Mouse (Mus musculus) limb, embryonic 11.5 days (tissue): ENCODE data around the gene Cmip. TPM values are rescaled to one million over a fixed set of nuclear protein-coding genes. Genes with fewer than 3 reads are reported as not detected.
"Not testable (repeated sequence)": the region's sequence is repeated elsewhere in the genome, so short reads cannot be mapped to it uniquely, and the experiment has no call there.

Experiments used
- ATAC-seq: fragments of 200-750 bp; cut with Nextera tagmentation; 2 replicates; pipeline ENCODE4 v1.8.0; 2017; ENCODE audit warnings: low read depth; ENCODE audit not compliant: insufficient number of reproducible peaks, low FRiP score, low TSS enrichment
- DNase-seq: peaks from one replicate; pipeline ENCODE4 v3.0.0-alpha.2; 2015; ENCODE audit warnings: low spot score
- H3K27ac ChIP-seq: fragments of 300-500 bp; sonication (generic); replicated peaks from 2 replicates; pipeline ENCODE4 v1.5.1; 2014; ENCODE audit warnings: low read depth, mild to moderate bottlenecking, low read length
- H3K27me3 ChIP-seq: fragments of 300-500 bp; sonication (generic); 2 replicates; pipeline ENCODE4 v1.6.1; 2014; ENCODE audit warnings: mild to moderate bottlenecking, low read length, mixed read lengths; ENCODE audit not compliant: control insufficient read depth, insufficient read depth
- H3K36me3 ChIP-seq: fragments of 300-500 bp; sonication (generic); 2 replicates; pipeline ENCODE4 v1.6.1; 2014; ENCODE audit warnings: mild to moderate bottlenecking, low read length, moderate library complexity, mixed read lengths; ENCODE audit not compliant: control insufficient read depth, insufficient read depth
- H3K4me1 ChIP-seq: fragments of 300-500 bp; sonication (generic); 2 replicates; pipeline ENCODE4 v1.6.1; 2014; ENCODE audit warnings: low read length, mixed read lengths; ENCODE audit not compliant: control insufficient read depth, insufficient read depth
- H3K4me2 ChIP-seq: fragments of 300-500 bp; sonication (generic); 2 replicates; pipeline ENCODE4 v1.6.1; 2014; ENCODE audit warnings: low read depth, mild to moderate bottlenecking, moderate library complexity; ENCODE audit not compliant: severe bottlenecking
- H3K4me3 ChIP-seq: fragments of 300-500 bp; sonication (generic); 2 replicates; pipeline ENCODE4 v1.5.1; 2014; ENCODE audit warnings: low read depth, low read length
- H3K9ac ChIP-seq: fragments of 300-500 bp; sonication (generic); 2 replicates; pipeline ENCODE4 v1.6.1; 2014; ENCODE audit warnings: mild to moderate bottlenecking, low read length
- H3K9me3 ChIP-seq: fragments of 300-500 bp; sonication (generic); 2 replicates; pipeline ENCODE4 v1.6.1; 2016; ENCODE audit warnings: low read length; ENCODE audit not compliant: control insufficient read depth
- whole genome bisulfite sequencing: fragments of 180-500 bp; shearing (Covaris S2); extraction: QIAGEN DNeasy Blood & Tissue Kit; methylation state at CpG from one replicate; pipeline ENCODE4 v1.1.7; 2014; 5-methylcytosine and 5-hydroxymethylcytosine counted together
- polyA plus RNA-seq: library from polyadenylated mRNA; unstranded; fragments of >200 nt; fragmentation: Nextera tagmentation; extraction: Ambion mirVana; gene quantifications from 2 replicates; pipeline ENCODE4 v1.2.1, GENCODE M21; 2014

The Cmip gene
- polyA plus RNA-seq, 1 experiment from 2014 or later, result 14.3 TPM

DNA sequence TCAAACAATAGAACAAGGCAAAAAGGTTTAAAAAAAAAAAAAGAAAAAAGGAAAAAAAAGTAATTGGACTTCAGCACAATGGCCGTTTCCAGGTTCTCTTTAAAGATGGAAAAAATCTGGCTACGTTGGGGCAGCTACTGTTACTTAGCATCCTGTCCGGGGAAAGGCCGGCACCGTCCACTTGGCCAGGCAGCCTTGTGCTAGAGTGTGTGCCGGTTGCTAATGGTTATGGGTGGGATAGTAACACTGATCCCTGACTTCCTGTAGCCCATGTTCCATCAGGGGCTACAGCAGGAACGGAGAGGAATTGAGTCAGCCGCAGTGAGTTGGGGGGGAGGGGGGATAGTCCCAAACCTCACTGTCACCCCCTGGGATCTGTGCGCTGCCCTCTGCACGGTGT is 155.4 kb downstream of the Cmip start:
- H3K9ac ChIP-seq, result no peak overlapping the region
- H3K4me1 ChIP-seq, result peaks cover 4% of the 10 kb centered on the region; the same call in 1 of the 2 replicates
- no peak overlapping the region for H3K4me3 ChIP-seq
- WGBS, result 77% methylated on average over 10 of the region's 10 CpGs
- no peak for DNase-seq
- H3K27ac ChIP-seq, result no peak overlapping the region
- ATAC-seq, result no peak
- H3K36me3 ChIP-seq, result no peaks in the 10 kb centered on the region
- no peaks in the 10 kb centered on the region for H3K27me3 ChIP-seq
- no peaks in the 10 kb centered on the region for H3K9me3 ChIP-seq
- H3K4me2 ChIP-seq, result no peak overlapping the region

- Histone ChIP-seq H3K9ac (no peak overlapping the region), H3K36me3 (no peaks in the 10 kb centered on the region), H3K4me1 (no peaks in the 10 kb centered on the region), H3K27ac (no peak overlapping the region), H3K4me2 (no peak overlapping the region), H3K9me3 (no peaks in the 10 kb centered on the region), H3K27me3 (no peaks in the 10 kb centered on the region), H3K4me3 (no peak overlapping the region)
- ATAC-seq, result no peak
- DNase-seq, result no peak
- 93% methylated on average over 9 of the region's 9 CpGs for WGBS
Observed at GRCm38 (mm10) chr8:117417830-117418229, 161.0 kb downstream of the Cmip start.

DNA sequence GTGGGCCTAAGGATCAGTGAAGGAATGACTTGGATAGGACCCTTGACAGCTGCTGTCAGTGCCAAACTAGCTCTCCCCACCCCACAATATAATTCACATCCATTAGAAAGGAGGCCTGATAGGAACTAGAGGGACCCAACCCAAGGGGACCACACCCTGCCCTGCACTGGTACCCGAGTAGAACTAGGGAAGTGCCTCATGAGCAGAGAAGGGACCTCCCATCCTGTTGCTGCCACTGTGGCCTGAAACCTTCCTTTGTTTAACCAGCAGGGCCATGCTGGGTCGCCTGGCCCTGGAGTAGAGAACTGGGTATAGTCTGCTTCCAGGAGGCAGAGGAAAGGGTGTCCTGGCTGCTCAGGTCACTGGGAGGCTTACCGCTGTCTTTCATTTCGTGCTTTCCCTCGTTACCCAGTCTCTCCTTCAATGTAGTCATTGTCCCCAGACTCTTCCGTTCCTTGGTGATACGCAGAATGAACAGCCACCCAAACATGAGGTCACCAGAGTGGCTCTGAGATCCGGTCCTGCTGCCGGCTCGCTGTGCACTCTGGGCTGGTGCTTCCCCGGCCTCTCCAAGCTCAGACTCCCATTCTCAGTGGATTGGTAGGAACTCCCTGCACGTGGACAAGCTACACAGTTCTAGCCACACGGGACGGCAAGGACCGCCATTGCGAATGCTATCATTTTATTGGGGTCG is 164.1 kb downstream of the Cmip start:
- WGBS, result 90% methylated on average over 17 of the region's 17 CpGs
- Histone ChIP-seq H3K27ac (no peak overlapping the region), H3K27me3 (no peaks in the 10 kb centered on the region), H3K9ac (no peak overlapping the region), H3K4me1 (no peaks in the 10 kb centered on the region), H3K36me3 (peaks cover 5% of the 10 kb centered on the region; the same call in 1 of the 2 replicates), H3K4me3 (no peak overlapping the region), H3K9me3 (no peaks in the 10 kb centered on the region), H3K4me2 (no peak overlapping the region)
- no peak for DNase-seq
- no peak for ATAC-seq

DNA sequence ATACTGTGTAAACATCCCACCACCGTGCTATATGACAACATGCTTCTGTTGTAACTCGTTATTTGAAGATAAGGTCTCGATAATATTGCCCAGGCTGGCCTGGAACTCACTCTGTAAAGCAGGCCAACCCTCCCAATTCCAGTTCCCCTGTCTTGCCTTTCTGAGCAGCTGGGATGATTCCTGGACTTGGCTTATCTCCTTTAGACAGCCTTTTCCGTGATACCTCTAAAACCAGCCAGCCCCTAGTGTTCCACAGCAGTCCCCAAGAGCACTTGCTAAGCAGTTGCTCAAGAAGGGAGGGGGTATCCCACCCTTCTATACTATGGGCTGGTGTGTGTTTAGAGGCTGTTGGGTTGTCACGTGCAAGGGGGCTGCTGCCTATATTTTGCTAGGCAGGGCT is 165.0 kb downstream of the Cmip start:
- WGBS, result 86% methylated on average over 5 of the region's 5 CpGs
- ATAC-seq, result no peak
- Histone ChIP-seq H3K4me3 (no peak overlapping the region), H3K9me3 (no peaks in the 10 kb centered on the region), H3K27me3 (no peaks in the 10 kb centered on the region), H3K9ac (no peak overlapping the region), H3K36me3 (peaks cover 5% of the 10 kb centered on the region; the same call in 1 of the 2 replicates), H3K4me2 (no peak overlapping the region), H3K27ac (no peak overlapping the region), H3K4me1 (no peaks in the 10 kb centered on the region)
- no peak for DNase-seq

DNA sequence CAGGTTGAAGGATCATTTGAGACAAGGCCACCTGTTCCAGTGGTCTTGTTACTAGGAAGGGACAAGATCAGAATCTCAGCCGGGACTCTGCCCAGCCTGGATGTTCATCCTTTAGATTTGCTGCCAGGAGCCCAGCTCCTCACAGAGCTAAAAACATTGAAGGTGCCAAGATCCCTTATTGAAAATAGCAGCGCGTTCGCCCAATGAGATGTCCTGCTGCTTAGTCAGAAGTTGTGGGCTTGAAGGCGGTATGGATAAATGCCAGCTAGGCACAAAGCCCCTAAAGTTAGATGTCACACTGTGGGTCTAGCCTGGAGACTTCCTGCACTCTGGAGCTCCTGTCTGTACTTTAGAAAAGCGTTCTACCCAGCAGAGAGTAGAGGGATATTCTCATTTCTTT is 165.5 kb downstream of the Cmip start:
- H3K9ac ChIP-seq, result no peak overlapping the region
- H3K27me3 ChIP-seq, result no peaks in the 10 kb centered on the region

GRCm38 (mm10) chr8:117423029-117423428 is 166.2 kb downstream of the Cmip start:
- 88% methylated on average over 4 of the region's 4 CpGs for WGBS
- H3K36me3 ChIP-seq, result peaks cover 7% of the 10 kb centered on the region; the same call in 1 of the 2 replicates

More for the DNA sequence above, 165.5 kb downstream of the Cmip start:
- WGBS, result 88% methylated on average over 6 of the region's 6 CpGs
- Histone ChIP-seq H3K27ac (no peak overlapping the region), H3K4me2 (no peak overlapping the region), H3K4me1 (no peaks in the 10 kb centered on the region), H3K9me3 (no peaks in the 10 kb centered on the region), H3K36me3 (peaks cover 7% of the 10 kb centered on the region; the same call in 1 of the 2 replicates), H3K4me3 (no peak overlapping the region)
- ATAC-seq, result no peak
- DNase-seq, result no peak

GRCm38 (mm10) chr8:117427816-117428215 is 171.0 kb downstream of the Cmip start:
- ATAC-seq, H3K27ac ChIP-seq, DNase-seq, H3K4me3 ChIP-seq, H3K9ac ChIP-seq, H3K9me3 ChIP-seq, H3K27me3 ChIP-seq, H3K4me2 ChIP-seq, H3K4me1 ChIP-seq: not testable (repeated sequence)
- peaks cover 14% of the 10 kb centered on the region; the same call in 1 of the 2 replicates for H3K36me3 ChIP-seq
- WGBS, result 92% methylated on average over 8 of the region's 8 CpGs

More at GRCm38 (mm10) chr8:117423029-117423428, 166.2 kb downstream of the Cmip start:
- no peak overlapping the region for H3K4me3 ChIP-seq
- DNase-seq, result no peak
- ATAC-seq, result no peak
- H3K9me3 ChIP-seq, result no peaks in the 10 kb centered on the region
- H3K4me1 ChIP-seq, result no peaks in the 10 kb centered on the region
- no peak overlapping the region for H3K9ac ChIP-seq
- H3K27ac ChIP-seq, result no peak overlapping the region
- H3K4me2 ChIP-seq, result no peak overlapping the region
- no peaks in the 10 kb centered on the region for H3K27me3 ChIP-seq

DNA sequence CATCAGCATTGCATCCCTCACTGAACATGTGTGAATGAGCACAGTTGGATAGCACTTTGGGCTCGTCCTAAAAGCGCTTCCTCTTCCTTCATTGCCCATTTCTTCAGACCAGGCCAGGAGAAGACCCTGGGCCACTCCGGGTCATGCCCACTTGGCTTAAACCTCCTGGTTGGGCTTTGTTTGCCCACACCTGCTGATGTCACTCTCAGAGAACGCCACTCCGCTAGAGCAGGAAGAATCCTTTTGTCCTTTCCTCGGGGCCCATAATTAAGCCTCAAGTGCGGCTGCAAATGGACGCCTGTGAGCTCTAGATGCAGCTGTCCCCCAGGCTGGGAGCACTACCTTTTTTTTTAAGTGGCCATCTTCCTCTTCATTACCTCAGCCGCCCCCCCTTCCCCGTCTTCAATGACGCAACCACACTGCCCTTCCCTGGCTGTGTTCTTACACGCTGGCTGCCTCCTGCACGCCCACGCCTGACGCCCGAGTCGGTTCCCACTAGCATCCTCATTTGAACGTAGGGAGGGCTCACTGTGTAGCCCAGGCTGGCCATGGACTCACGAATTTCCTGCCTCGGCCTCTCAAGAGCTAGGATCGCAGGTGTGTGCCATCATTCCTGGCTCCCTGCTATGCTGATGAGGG is 171.8 kb downstream of the Cmip start:
- Histone ChIP-seq H3K9ac (no peak overlapping the region), H3K9me3 (no peaks in the 10 kb centered on the region), H3K4me3 (no peak overlapping the region), H3K36me3 (peaks cover 12% of the 10 kb centered on the region; the same call in 1 of the 2 replicates), H3K27me3 (no peaks in the 10 kb centered on the region), H3K27ac (no peak overlapping the region), H3K4me1 (no peaks in the 10 kb centered on the region), H3K4me2 (no peak overlapping the region)
- no peak for DNase-seq
- 83% methylated on average over 21 of the region's 21 CpGs for WGBS
- no peak for ATAC-seq
